Mouse (Mus musculus) gastrocnemius, postnatal 4 days (tissue): Measurements from ENCODE around the gene Slc7a4. TPM values are rescaled to one million over a fixed set of nuclear protein-coding genes. Genes with fewer than 3 reads are reported as not detected.

Experiments
- DNase-seq, 2 experiments: peaks; one replicate each; pipeline ENCODE4 v3.0.0; 2021 to 2022; ENCODE audit warnings: low spot score in 2 of 2, mixed read lengths in 2 of 2
- total RNA-seq, 2 experiments: library from RNA; stranded (reverse); gene quantifications; 2 replicates each; pipeline ENCODE4 v1.2.3; 2021

The Slc7a4 gene
- total RNA-seq, 2 experiments from 2014 or later: 2.3 to 3.5 TPM

GRCm38 (mm10) chr16:17525524-17525923, 57.5 kb downstream of the Slc7a4 start:
- no peak for DNase-seq

GRCm38 (mm10) chr16:17524156-17524555, 58.9 kb downstream of the Slc7a4 start:
- no peak for DNase-seq

Other genes with a start within 250 kb of the Slc7a4 start
- 10 to 100 TPM; 14.3 to 15.5 TPM for gene Snap29, start 177.2 kb downstream of the Slc7a4 start, total RNA-seq
- gene Pi4ka, start 176.9 kb downstream of the Slc7a4 start, total RNA-seq: 10 to 100 TPM; 27.9 to 31.4 TPM
- gene Crkl, start 131.2 kb downstream of the Slc7a4 start, total RNA-seq: 10 to 100 TPM; 32.4 to 33.1 TPM
- gene Aifm3, start 93.6 kb downstream of the Slc7a4 start, total RNA-seq: under 1 TPM; 0.54 to 0.75 TPM
- gene Lztr1, start 74.5 kb downstream of the Slc7a4 start, total RNA-seq: 10 to 100 TPM; 48.4 to 51.1 TPM
- 10 to 100 TPM; 18.7 to 22.5 TPM for gene Thap7, start 52.1 kb downstream of the Slc7a4 start, total RNA-seq
- 1 to 10 TPM; 2.5 to 5.0 TPM for gene Lrrc74b, start 22.0 kb downstream of the Slc7a4 start, total RNA-seq
- gene P2rx6, start 21.3 kb downstream of the Slc7a4 start, total RNA-seq: 1 to 10 TPM; 6.3 to 7.5 TPM
- gene Smpd4, start 36.1 kb upstream of the Slc7a4 start, total RNA-seq: 10 to 100 TPM; 23.5 to 23.9 TPM
- 1 to 10 TPM; 2.7 to 2.8 TPM for gene Ccdc74a, start 63.3 kb upstream of the Slc7a4 start, total RNA-seq
- 10 to 100 TPM; 36.9 to 46.9 TPM for gene Med15, start 149.7 kb upstream of the Slc7a4 start, total RNA-seq
- 10 to 100 TPM; 56.9 to 60.4 TPM for gene Klhl22, start 176.4 kb upstream of the Slc7a4 start, total RNA-seq
- gene Scarf2, start 214.1 kb upstream of the Slc7a4 start, total RNA-seq: 10 to 100 TPM; 33.7 to 37.3 TPM
- gene B830017H08Rik, start 249.9 kb upstream of the Slc7a4 start, total RNA-seq: under 1 TPM in 1 of 2 experiments, not detected in 1; 0.25 TPM